Mouse (Mus musculus) embryonic fibroblast, embryonic 13.5 days (primary cell): ENCODE results near the gene Fem1b. TPM values are rescaled to one million over a fixed set of nuclear protein-coding genes. Genes with fewer than 3 reads are reported as not detected.
A peak's percentile ranks its signal among the peaks of the same experiment; 100 is the strongest.
"Not testable (repeated sequence)": the region's sequence is repeated elsewhere in the genome, so short reads cannot be mapped to it uniquely, and the experiment has no call there.

ENCODE experiments used
- H3K27ac ChIP-seq: 2 replicates; pipeline ENCODE4 v1.5.1; 2012; ENCODE audit warnings: low read length, control low read depth, inconsistent platforms; ENCODE audit not compliant: insufficient read depth
- H3K4me1 ChIP-seq: 2 replicates; pipeline ENCODE4 v1.6.1; 2011; ENCODE audit warnings: low read length; ENCODE audit not compliant: control insufficient read depth, insufficient read depth
- H3K4me3 ChIP-seq: 2 replicates; pipeline ENCODE4 v1.5.1; 2011; ENCODE audit warnings: mild to moderate bottlenecking, control low read depth, low read length; ENCODE audit not compliant: insufficient read depth
- CTCF ChIP-seq: IDR thresholded peaks from 2 replicates; pipeline ENCODE4 v1.5.1; 2011; ENCODE audit warnings: mild to moderate bottlenecking, control low read depth, low read length, moderate library complexity, borderline replicate concordance; ENCODE audit not compliant: insufficient read depth
- POLR2A ChIP-seq: IDR thresholded peaks from 2 replicates; pipeline ENCODE4 v1.6.1; 2011; ENCODE audit warnings: low read depth, mild to moderate bottlenecking, control low read depth, low read length, moderate library complexity
- polyA plus RNA-seq: library from polyadenylated mRNA; stranded (reverse); fragments of >200 nt; gene quantifications from 2 replicates; pipeline ENCODE4 v1.2.4, GENCODE M21; 2011; ENCODE audit warnings: low read depth; ENCODE audit not compliant: missing spikeins, insufficient read length

Fem1b gene
- polyA plus RNA-seq, 1 experiment = 41.2 TPM

- Histone ChIP-seq H3K4me3 (no peak overlapping the region), H3K27ac (no peak overlapping the region), H3K4me1 (peaks cover 15% of the 10 kb centered on the region)
- no peak for TF ChIP-seq CTCF
- no peak for TF ChIP-seq POLR2A
These were observed 4.8 kb upstream of the Fem1b start for GRCm38 (mm10) chr9:62816323-62817098.

GRCm38 (mm10) chr9:62814751-62815150 lies 3.0 kb upstream of the Fem1b start:
- no peak overlapping the region for H3K27ac ChIP-seq
- no peak overlapping the region for H3K4me3 ChIP-seq
- H3K4me1 ChIP-seq = peaks cover 15% of the 10 kb centered on the region
- no peak for TF ChIP-seq CTCF
- TF ChIP-seq POLR2A = no peak

GRCm38 (mm10) chr9:62812216-62813049 lies 699 bp upstream of the Fem1b start:
- peak overlapping the region; percentile 74 for H3K27ac ChIP-seq
- peak; percentile 33; the same call in 1 of the 2 replicates for TF ChIP-seq POLR2A
- TF ChIP-seq CTCF = no peak
- peaks cover 10% of the 10 kb centered on the region for H3K4me1 ChIP-seq
- H3K4me3 ChIP-seq = peak overlapping the region; percentile 62

GRCm38 (mm10) chr9:62810543-62811515 lies 905 bp downstream of the Fem1b start:
- peak overlapping the region; percentile 97 for H3K27ac ChIP-seq
- H3K4me1 ChIP-seq = peaks cover 7% of the 10 kb centered on the region
- H3K4me3 ChIP-seq = peak overlapping the region; percentile 62
- TF ChIP-seq POLR2A (peak; percentile 51), CTCF (no peak)

- no peak for TF ChIP-seq POLR2A
- TF ChIP-seq CTCF = no peak
- Histone ChIP-seq H3K4me3 (peak overlapping the region; percentile 62), H3K27ac (no peak overlapping the region), H3K4me1 (peaks cover 7% of the 10 kb centered on the region)
These were observed 1.6 kb downstream of the Fem1b start for GRCm38 (mm10) chr9:62810095-62810494.

GRCm38 (mm10) chr9:62799218-62799617 lies 12.5 kb downstream of the Fem1b start:
- not testable (repeated sequence) for H3K27ac ChIP-seq, H3K4me1 ChIP-seq, H3K4me3 ChIP-seq

GRCm38 (mm10) chr9:62789856-62790255 lies 21.9 kb downstream of the Fem1b start:
- Histone ChIP-seq H3K4me1 (no peaks in the 10 kb centered on the region), H3K4me3 (no peak overlapping the region), H3K27ac (no peak overlapping the region)
- TF ChIP-seq CTCF (no peak), POLR2A (no peak)

GRCm38 (mm10) chr9:62786721-62787120 lies 25.0 kb downstream of the Fem1b start:
- H3K4me3 ChIP-seq = no peak overlapping the region
- TF ChIP-seq POLR2A (no peak), CTCF (no peak)
- H3K27ac ChIP-seq = peak overlapping the region; percentile 24; the same call in 1 of the 2 replicates
- no peaks in the 10 kb centered on the region for H3K4me1 ChIP-seq

- no peaks in the 10 kb centered on the region for H3K4me1 ChIP-seq
- no peak for TF ChIP-seq POLR2A
- peak; percentile 32; the same call in 1 of the 2 replicates for TF ChIP-seq CTCF
- H3K27ac ChIP-seq = no peak overlapping the region
- no peak overlapping the region for H3K4me3 ChIP-seq
These were observed 27.5 kb downstream of the Fem1b start for GRCm38 (mm10) chr9:62784233-62784632.
